Mouse (Mus musculus) lung, adult 2 months (tissue): ENCODE data around the gene Fgr.

ENCODE experiments used
- CTCF ChIP-seq: fragments of 200-500 bp; IDR thresholded peaks from 2 replicates; pipeline ENCODE4 v1.5.1; 2011; ENCODE audit warnings: mild to moderate bottlenecking, low read length, control low read depth; ENCODE audit not compliant: insufficient read depth
- POLR2A ChIP-seq: fragments of 200-500 bp; IDR thresholded peaks from 2 replicates; pipeline ENCODE4 v1.6.1; 2011; ENCODE audit warnings: low read depth, mild to moderate bottlenecking, control low read depth, low read length, borderline replicate concordance; ENCODE audit errors: extremely low read depth

- TF ChIP-seq POLR2A (no peak), CTCF (no peak)
These were observed 19.1 kb upstream of the Fgr start for GRCm38 (mm10) chr4:132954530-132955394.
